Mouse (Mus musculus) midbrain, embryonic 10.5 days (tissue): ENCODE measurements around the gene Epha4. TPM values are rescaled to one million over a fixed set of nuclear protein-coding genes. Genes with fewer than 3 reads are reported as not detected.

Experiments
- DNase-seq: peaks from one replicate; pipeline ENCODE4 v3.0.0-alpha.2; 2017; ENCODE audit warnings: low spot score
- H3K27ac ChIP-seq: fragments of 300-500 bp; sonication (generic); replicated peaks from 2 replicates; pipeline ENCODE4 v1.5.1; 2016; ENCODE audit warnings: mild to moderate bottlenecking
- H3K27me3 ChIP-seq: fragments of 300-500 bp; sonication (generic); 2 replicates; pipeline ENCODE4 v1.6.1; 2016; ENCODE audit warnings: low read depth, mild to moderate bottlenecking; ENCODE audit not compliant: poor library complexity, severe bottlenecking
- H3K36me3 ChIP-seq: fragments of 300-500 bp; sonication (generic); 2 replicates; pipeline ENCODE4 v1.6.1; 2016; ENCODE audit warnings: mild to moderate bottlenecking, moderate library complexity
- H3K4me1 ChIP-seq: fragments of 300-500 bp; sonication (generic); 2 replicates; pipeline ENCODE4 v1.6.1; 2016
- H3K4me3 ChIP-seq: fragments of 300-500 bp; sonication (generic); 2 replicates; pipeline ENCODE4 v1.5.1; 2016; ENCODE audit warnings: mild to moderate bottlenecking, moderate library complexity
- H3K9me3 ChIP-seq: fragments of 300-500 bp; sonication (generic); replicated peaks from 2 replicates; pipeline ENCODE4 v1.6.1; 2016; ENCODE audit warnings: mild to moderate bottlenecking
- WGBS: fragments of 180-500 bp; shearing (Covaris S2); methylation state at CpG from one replicate; pipeline ENCODE4 v1.1.7; 2016; 5-methylcytosine and 5-hydroxymethylcytosine counted together
- polyA plus RNA-seq: library from polyadenylated mRNA; unstranded; fragments of >200 nt; fragmentation: Nextera tagmentation; extraction: Ambion mirVana; gene quantifications from 2 replicates; pipeline ENCODE4 v1.2.1, GENCODE M21; 2016

Epha4 gene
- polyA plus RNA-seq, 1 experiment from 2014 or later: 17.1 TPM

GRCm38 (mm10) chr1:77402942-77403341, 111.9 kb downstream of the Epha4 start:
- no peaks in the 10 kb centered on the region for H3K9me3 ChIP-seq
- H3K27ac ChIP-seq: no peak overlapping the region
- DNase-seq: no peak
- H3K36me3 ChIP-seq: peaks cover 19% of the 10 kb centered on the region
- peaks cover 31% of the 10 kb centered on the region for H3K4me1 ChIP-seq
- H3K4me3 ChIP-seq: no peak overlapping the region
- 92% methylated on average over 4 of the region's 4 CpGs for WGBS
- no peaks in the 10 kb centered on the region for H3K27me3 ChIP-seq

- Histone ChIP-seq H3K36me3 (peaks cover 29% of the 10 kb centered on the region), H3K4me3 (no peak overlapping the region), H3K9me3 (no peaks in the 10 kb centered on the region), H3K4me1 (peaks cover 17% of the 10 kb centered on the region), H3K27me3 (no peaks in the 10 kb centered on the region), H3K27ac (no peak overlapping the region)
- DNase-seq: no peak
- 79% methylated on average over 1 of the region's 1 CpGs for WGBS
These were observed 113.4 kb downstream of the Epha4 start for GRCm38 (mm10) chr1:77401465-77401864.

- no peak for DNase-seq
- Histone ChIP-seq H3K27ac (no peak overlapping the region), H3K4me1 (peaks cover 8% of the 10 kb centered on the region), H3K4me3 (no peak overlapping the region), H3K27me3 (no peaks in the 10 kb centered on the region; the same call in 1 of the 2 replicates), H3K36me3 (peaks cover 61% of the 10 kb centered on the region), H3K9me3 (no peaks in the 10 kb centered on the region)
- 89% methylated on average over 6 of the region's 6 CpGs for WGBS
These were observed 123.3 kb downstream of the Epha4 start for GRCm38 (mm10) chr1:77391590-77391989.

GRCm38 (mm10) chr1:77389069-77389468, 125.8 kb downstream of the Epha4 start:
- peaks cover 75% of the 10 kb centered on the region for H3K36me3 ChIP-seq
- DNase-seq: no peak
- H3K9me3 ChIP-seq: no peaks in the 10 kb centered on the region
- H3K4me1 ChIP-seq: peaks cover 12% of the 10 kb centered on the region; the same call in 1 of the 2 replicates
- no peak overlapping the region for H3K4me3 ChIP-seq
- H3K27ac ChIP-seq: no peak overlapping the region
- WGBS: 88% methylated on average over 2 of the region's 2 CpGs
- no peaks in the 10 kb centered on the region; the same call in 1 of the 2 replicates for H3K27me3 ChIP-seq

GRCm38 (mm10) chr1:77388556-77388955, 126.3 kb downstream of the Epha4 start:
- H3K4me3 ChIP-seq: no peak overlapping the region
- 71% methylated on average over 4 of the region's 4 CpGs for WGBS
- H3K36me3 ChIP-seq: peaks cover 76% of the 10 kb centered on the region
- no peaks in the 10 kb centered on the region for H3K9me3 ChIP-seq
- H3K4me1 ChIP-seq: peaks cover 17% of the 10 kb centered on the region; the same call in 1 of the 2 replicates
- DNase-seq: no peak
- no peak overlapping the region for H3K27ac ChIP-seq
- H3K27me3 ChIP-seq: no peaks in the 10 kb centered on the region; the same call in 1 of the 2 replicates

- WGBS: 81% methylated on average over 8 of the region's 8 CpGs
- peaks cover 81% of the 10 kb centered on the region for H3K36me3 ChIP-seq
These were observed 129.3 kb downstream of the Epha4 start for GRCm38 (mm10) chr1:77385613-77386012.

GRCm38 (mm10) chr1:77383466-77383865, 131.4 kb downstream of the Epha4 start:
- H3K9me3 ChIP-seq: no peaks in the 10 kb centered on the region
- H3K4me1 ChIP-seq: peaks cover 27% of the 10 kb centered on the region
- no peak overlapping the region for H3K4me3 ChIP-seq
- H3K27ac ChIP-seq: no peak overlapping the region
- H3K27me3 ChIP-seq: no peaks in the 10 kb centered on the region; the same call in 1 of the 2 replicates
- H3K36me3 ChIP-seq: peaks cover 90% of the 10 kb centered on the region
- DNase-seq: no peak
- WGBS: 83% methylated on average over 11 of the region's 11 CpGs

More at GRCm38 (mm10) chr1:77385613-77386012, 129.3 kb downstream of the Epha4 start:
- no peak overlapping the region for H3K27ac ChIP-seq
- no peaks in the 10 kb centered on the region for H3K9me3 ChIP-seq
- no peaks in the 10 kb centered on the region; the same call in 1 of the 2 replicates for H3K27me3 ChIP-seq
- H3K4me1 ChIP-seq: peaks cover 24% of the 10 kb centered on the region
- H3K4me3 ChIP-seq: no peak overlapping the region
- no peak for DNase-seq

GRCm38 (mm10) chr1:77377550-77377980, 137.3 kb downstream of the Epha4 start:
- H3K4me1 ChIP-seq: peaks cover 8% of the 10 kb centered on the region; the same call in 1 of the 2 replicates
- no peak for DNase-seq
- H3K9me3 ChIP-seq: no peaks in the 10 kb centered on the region
- no peak overlapping the region for H3K4me3 ChIP-seq
- no peak overlapping the region for H3K27ac ChIP-seq
- H3K36me3 ChIP-seq: peaks cover 91% of the 10 kb centered on the region
- no peaks in the 10 kb centered on the region for H3K27me3 ChIP-seq
- 87% methylated on average over 8 of the region's 8 CpGs for WGBS

GRCm38 (mm10) chr1:77374054-77374453, 140.8 kb downstream of the Epha4 start:
- no peak for DNase-seq
- 56% methylated on average over 5 of the region's 5 CpGs for WGBS
- Histone ChIP-seq H3K27ac (no peak overlapping the region), H3K27me3 (no peaks in the 10 kb centered on the region), H3K4me1 (no peaks in the 10 kb centered on the region), H3K9me3 (no peaks in the 10 kb centered on the region), H3K36me3 (peaks cover 92% of the 10 kb centered on the region), H3K4me3 (no peak overlapping the region)

- Histone ChIP-seq H3K27ac (no peak overlapping the region), H3K9me3 (no peaks in the 10 kb centered on the region), H3K4me3 (no peak overlapping the region), H3K27me3 (no peaks in the 10 kb centered on the region), H3K36me3 (peaks cover 70% of the 10 kb centered on the region), H3K4me1 (no peaks in the 10 kb centered on the region)
- 93% methylated on average over 7 of the region's 7 CpGs for WGBS
- no peak for DNase-seq
These were observed 144.0 kb downstream of the Epha4 start for GRCm38 (mm10) chr1:77370921-77371320.

- Histone ChIP-seq H3K27ac (no peak overlapping the region), H3K4me3 (no peak overlapping the region), H3K9me3 (no peaks in the 10 kb centered on the region), H3K36me3 (peaks cover 59% of the 10 kb centered on the region), H3K4me1 (0 out of 2 replicates have a peak, but pooled peaks cover 2% of the 10 kb centered on the region), H3K27me3 (no peaks in the 10 kb centered on the region)
- 88% methylated on average over 18 of the region's 18 CpGs for WGBS
- no peak for DNase-seq
These were observed 145.5 kb downstream of the Epha4 start for GRCm38 (mm10) chr1:77369255-77369837.

GRCm38 (mm10) chr1:77365850-77366249, 149.0 kb downstream of the Epha4 start:
- no peaks in the 10 kb centered on the region for H3K9me3 ChIP-seq
- H3K27me3 ChIP-seq: no peaks in the 10 kb centered on the region
- peaks cover 26% of the 10 kb centered on the region for H3K36me3 ChIP-seq
- H3K4me1 ChIP-seq: peaks cover 7% of the 10 kb centered on the region; the same call in 1 of the 2 replicates
- 74% methylated on average over 3 of the region's 3 CpGs for WGBS
- H3K4me3 ChIP-seq: no peak overlapping the region
- DNase-seq: no peak
- no peak overlapping the region for H3K27ac ChIP-seq

GRCm38 (mm10) chr1:77364596-77364995, 150.3 kb downstream of the Epha4 start:
- Histone ChIP-seq H3K27ac (no peak overlapping the region), H3K36me3 (peaks cover 16% of the 10 kb centered on the region), H3K9me3 (no peaks in the 10 kb centered on the region), H3K4me3 (no peak overlapping the region), H3K4me1 (peaks cover 7% of the 10 kb centered on the region; the same call in 1 of the 2 replicates), H3K27me3 (no peaks in the 10 kb centered on the region)
- no peak for DNase-seq
- 87% methylated on average over 3 of the region's 3 CpGs for WGBS
